Mouse (Mus musculus) intestine, postnatal 0 days (tissue): Measurements from ENCODE around the gene Mib2. TPM values are rescaled to one million over a fixed set of nuclear protein-coding genes. Genes with fewer than 3 reads are reported as not detected.

ENCODE experiments used
- ATAC-seq: fragments of 200-750 bp; cut with Nextera tagmentation; 2 replicates; pipeline ENCODE4 v1.8.0; 2017; ENCODE audit warnings: mild to moderate bottlenecking, moderate TSS enrichment, moderate library complexity
- H3K27ac ChIP-seq: fragments of 300-500 bp; sonication (generic); 2 replicates; pipeline ENCODE4 v1.5.1; 2014; ENCODE audit warnings: mild to moderate bottlenecking, low read depth, low read length, moderate library complexity
- H3K27me3 ChIP-seq: fragments of 300-500 bp; sonication (generic); replicated peaks from 2 replicates; pipeline ENCODE4 v1.6.1; 2014; ENCODE audit warnings: low read length, mixed read lengths; ENCODE audit not compliant: control insufficient read depth, insufficient read depth
- H3K36me3 ChIP-seq: fragments of 300-500 bp; sonication (generic); 2 replicates; pipeline ENCODE4 v1.6.1; 2014; ENCODE audit warnings: mild to moderate bottlenecking, moderate library complexity; ENCODE audit not compliant: control insufficient read depth, insufficient read depth
- H3K4me1 ChIP-seq: fragments of 300-500 bp; sonication (generic); replicated peaks from 2 replicates; pipeline ENCODE4 v1.6.1; 2014; ENCODE audit warnings: antibody characterized with exemption, low read length, mixed read lengths; ENCODE audit not compliant: control insufficient read depth, insufficient read depth
- H3K4me2 ChIP-seq: fragments of 300-500 bp; sonication (generic); replicated peaks from 2 replicates; pipeline ENCODE4 v1.6.1; 2014; ENCODE audit warnings: low read depth, mild to moderate bottlenecking, moderate library complexity
- H3K4me3 ChIP-seq: fragments of 300-500 bp; sonication (generic); 2 replicates; pipeline ENCODE4 v1.5.1; 2014; ENCODE audit warnings: low read depth, low read length
- H3K9ac ChIP-seq: fragments of 300-500 bp; sonication (generic); 2 replicates; pipeline ENCODE4 v1.6.1; 2014; ENCODE audit warnings: mild to moderate bottlenecking, low read depth, low read length
- H3K9me3 ChIP-seq: fragments of 300-500 bp; sonication (generic); 2 replicates; pipeline ENCODE4 v1.6.1; 2016; ENCODE audit warnings: mixed run types; ENCODE audit not compliant: control insufficient read depth
- CTCF ChIP-seq: sonication (generic); IDR thresholded peaks from 2 replicates; pipeline ENCODE4 v1.5.1; 2016; ENCODE audit warnings: low read depth, mild to moderate bottlenecking, control low read depth, antibody characterized with exemption, moderate library complexity
- WGBS: fragments of 180-500 bp; shearing (Covaris S2); extraction: QIAGEN DNeasy Blood & Tissue Kit; methylation state at CpG from one replicate; pipeline ENCODE4 v1.1.7; 2014; 5-methylcytosine and 5-hydroxymethylcytosine counted together
- polyA plus RNA-seq: library from polyadenylated mRNA; unstranded; fragments of >200 nt; fragmentation: Nextera tagmentation; extraction: Ambion mirVana; gene quantifications from 2 replicates; pipeline ENCODE4 v1.2.1, GENCODE M21; 2015

Gene Mib2
- polyA plus RNA-seq, result 8.2 and 10.5 TPM in 2 replicates

- H3K4me1 ChIP-seq, result 0 out of 2 replicates have a peak, but pooled peaks cover 5% of the 10 kb centered on the region
- peak within 1 kb of the TSS; percentile 75 for H3K9ac ChIP-seq
- peak within 1 kb of the TSS; percentile 93 for H3K4me2 ChIP-seq
- H3K4me3 ChIP-seq, result peak within 1 kb of the TSS; percentile 89
- WGBS, result under 1% methylated on average over 73 of the region's 73 CpGs
- H3K9me3 ChIP-seq, result no peaks in the 10 kb centered on the region
- no peak for TF ChIP-seq CTCF
- H3K36me3 ChIP-seq, result peaks cover 6% of the 10 kb centered on the region; the same call in 1 of the 2 replicates
- H3K27me3 ChIP-seq, result no peaks in the 10 kb centered on the region
- peak; percentile 96 for ATAC-seq
- peak within 1 kb of the TSS; percentile 70 for H3K27ac ChIP-seq
These were observed at the start of gene Mib2 for GRCm38 (mm10) chr4:155668689-155669597. Mib2 (minus strand) TSS chr4:155669198.

- ATAC-seq, result no peak
- Histone ChIP-seq H3K4me2 (no peak overlapping the region), H3K4me3 (no peak overlapping the region), H3K4me1 (no peaks in the 10 kb centered on the region), H3K27me3 (no peaks in the 10 kb centered on the region), H3K9me3 (no peaks in the 10 kb centered on the region), H3K36me3 (peaks cover 4% of the 10 kb centered on the region; the same call in 1 of the 2 replicates), H3K9ac (no peak overlapping the region), H3K27ac (no peak overlapping the region)
- 65% methylated on average over 6 of the region's 6 CpGs for WGBS
- TF ChIP-seq CTCF, result no peak
These were observed 41.7 kb upstream of the Mib2 start for GRCm38 (mm10) chr4:155710521-155711252.

- no peaks in the 10 kb centered on the region for H3K9me3 ChIP-seq
- H3K9ac ChIP-seq, result no peak overlapping the region
- no peak for ATAC-seq
- no peak overlapping the region for H3K4me3 ChIP-seq
- H3K4me1 ChIP-seq, result no peaks in the 10 kb centered on the region
- no peak overlapping the region for H3K27ac ChIP-seq
- no peak overlapping the region for H3K4me2 ChIP-seq
- no peaks in the 10 kb centered on the region for H3K27me3 ChIP-seq
- no peak for TF ChIP-seq CTCF
- H3K36me3 ChIP-seq, result 0 out of 2 replicates have a peak, but pooled peaks cover 4% of the 10 kb centered on the region
These were observed 40.0 kb upstream of the Mib2 start for GRCm38 (mm10) chr4:155708988-155709387.

GRCm38 (mm10) chr4:155708582-155708981 is 39.6 kb upstream of the Mib2 start:
- WGBS, result 55% methylated on average over 2 of the region's 2 CpGs
- no peak overlapping the region for H3K27ac ChIP-seq

GRCm38 (mm10) chr4:155705592-155705929 is 36.6 kb upstream of the Mib2 start:
- under 1% methylated on average over 19 of the region's 19 CpGs for WGBS
- Histone ChIP-seq H3K27me3 (no peaks in the 10 kb centered on the region), H3K9me3 (no peaks in the 10 kb centered on the region), H3K36me3 (0 out of 2 replicates have a peak, but pooled peaks cover 4% of the 10 kb centered on the region), H3K4me2 (peak overlapping the region; percentile 74), H3K4me1 (no peaks in the 10 kb centered on the region), H3K27ac (peak overlapping the region; percentile 99), H3K4me3 (peak overlapping the region; percentile 95), H3K9ac (peak overlapping the region; percentile 95)
- no peak for ATAC-seq
- TF ChIP-seq CTCF, result no peak

More at GRCm38 (mm10) chr4:155708582-155708981, 39.6 kb upstream of the Mib2 start:
- Histone ChIP-seq H3K9me3 (no peaks in the 10 kb centered on the region), H3K4me2 (no peak overlapping the region), H3K27me3 (no peaks in the 10 kb centered on the region), H3K36me3 (0 out of 2 replicates have a peak, but pooled peaks cover 4% of the 10 kb centered on the region), H3K4me3 (no peak overlapping the region), H3K4me1 (no peaks in the 10 kb centered on the region), H3K9ac (no peak overlapping the region)
- ATAC-seq, result no peak
- TF ChIP-seq CTCF, result no peak
